Mouse (Mus musculus) liver, adult 2 months (tissue): Measurements from ENCODE around the gene Msantd3.

Source experiments
- CTCF ChIP-seq: fragments of 200-500 bp; IDR thresholded peaks from 2 replicates; pipeline ENCODE4 v1.5.1; 2011; ENCODE audit warnings: low read depth, low read length, control low read depth
- POLR2A ChIP-seq: fragments of 200-500 bp; IDR thresholded peaks from 2 replicates; pipeline ENCODE4 v1.6.1; 2011; ENCODE audit warnings: low read length, control low read depth; ENCODE audit not compliant: insufficient read depth; ENCODE audit errors: extremely low read depth

GRCm38 (mm10) chr4:48492510-48492909, 47.2 kb upstream of the Msantd3 start:
- no peak for TF ChIP-seq CTCF
- no peak for TF ChIP-seq POLR2A
